Mouse (Mus musculus) heart, postnatal 25 days (tissue): ENCODE results near the gene Derl2. TPM values are rescaled to one million over a fixed set of nuclear protein-coding genes. Genes with fewer than 3 reads are reported as not detected.
A peak's percentile ranks its signal among the peaks of the same experiment; 100 is the strongest.

Experiments
- DNase-seq: peaks from one replicate; pipeline ENCODE4 v3.0.0; 2022; ENCODE audit warnings: low spot score
- intact Hi-C: fragments of 180-260 bp; cut with DNase I; formaldehyde crosslinking; loops from one replicate; pipeline ENCODE4 v1.15.1; 2025
- total RNA-seq, 2 experiments: library from RNA; stranded (reverse); gene quantifications; 2 replicates each; pipeline ENCODE4 v1.2.3; 2021

The Derl2 gene
- total RNA-seq, 2 experiments from 2014 or later = 34.8 to 35.6 TPM

DNA sequence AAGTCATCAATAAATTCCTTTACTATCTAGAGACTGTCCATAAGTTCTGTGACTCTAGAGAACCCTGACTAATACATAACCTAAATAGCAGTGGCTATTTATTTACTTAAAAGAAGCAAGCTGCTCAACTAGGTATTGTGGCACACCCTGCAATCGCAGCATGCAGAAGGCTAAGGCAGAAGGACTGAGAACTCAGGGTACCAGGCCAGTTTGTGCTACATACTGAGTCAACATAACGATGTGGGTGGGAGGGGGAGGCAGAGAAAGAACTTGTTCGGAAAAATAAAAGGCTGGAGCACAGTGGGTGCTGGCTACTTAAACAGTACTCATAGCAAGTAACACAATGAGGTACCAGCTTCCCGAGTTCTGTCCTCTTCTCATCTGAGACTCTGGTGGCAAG is 18.5 kb downstream of the Derl2 start:
- intact Hi-C loops = no loop called here
- DNase-seq = no peak

DNA sequence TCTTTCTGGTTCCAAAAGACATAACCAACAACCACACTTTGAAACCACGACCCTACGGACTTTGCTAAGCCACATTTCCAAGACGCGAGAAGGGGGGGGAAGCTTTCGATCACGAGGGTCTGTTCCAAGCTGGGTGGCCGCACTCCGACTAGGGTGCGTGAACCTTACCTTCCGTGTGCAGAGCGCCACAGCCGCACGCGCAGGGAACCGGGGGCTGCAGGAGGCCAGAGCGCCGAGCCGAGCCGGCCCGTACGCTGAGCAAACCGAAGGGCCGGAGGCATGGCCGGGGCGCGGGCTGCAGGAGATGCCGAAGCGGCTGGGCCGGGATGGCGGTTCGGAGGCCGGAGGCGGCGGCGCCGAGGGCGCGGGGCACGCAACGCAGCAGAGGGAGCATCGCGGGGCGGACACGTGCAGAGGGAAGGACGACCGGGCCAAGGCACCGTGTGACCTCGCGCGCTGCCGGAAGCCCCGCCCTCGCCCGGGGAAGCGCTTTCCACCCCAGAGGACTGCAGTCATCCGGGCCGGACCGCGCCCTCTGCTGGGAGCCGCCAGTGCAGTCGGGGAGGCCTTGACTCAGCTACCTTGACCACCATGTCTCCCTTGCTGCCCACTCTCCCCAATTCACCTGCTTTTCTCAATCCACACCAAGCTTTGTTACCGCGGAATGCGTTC is 36.9 kb downstream of the Derl2 start, which contains the start of gene C1qbp:
Gene C1qbp (minus strand): TSS at position 470 of the 672 bp plus-strand sequence.
- DNase-seq = peak; percentile 82
- intact Hi-C loops = loop anchor here (1.0 to 5.0 kb wide), 2 partner anchors 21 to 70 kb away; no protein-coding TSS in a partner anchor

DNA sequence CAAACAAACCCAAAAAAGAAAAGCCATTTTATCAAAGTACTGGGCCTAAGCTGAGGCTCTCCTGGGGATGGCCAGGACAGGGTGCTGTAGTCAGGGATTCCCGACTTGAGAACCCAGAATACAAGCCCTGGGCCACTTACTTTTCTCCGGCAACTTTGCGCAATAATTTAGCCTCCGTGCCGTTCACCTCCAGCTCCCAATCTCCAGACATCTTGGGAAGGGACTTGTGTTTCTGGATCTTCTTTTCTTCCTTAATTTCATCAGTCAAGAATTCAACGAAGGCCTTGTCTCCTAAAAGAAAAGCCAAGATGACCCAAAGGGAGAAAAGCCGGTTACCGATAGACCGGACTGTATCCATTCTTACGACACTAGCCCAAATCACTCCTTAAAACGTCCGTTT is 37.6 kb downstream of the Derl2 start:
- no peak for DNase-seq
- intact Hi-C loops = loop anchor here (5.0 kb wide), 1 partner anchor 70 kb away; no protein-coding TSS in a partner anchor

DNA sequence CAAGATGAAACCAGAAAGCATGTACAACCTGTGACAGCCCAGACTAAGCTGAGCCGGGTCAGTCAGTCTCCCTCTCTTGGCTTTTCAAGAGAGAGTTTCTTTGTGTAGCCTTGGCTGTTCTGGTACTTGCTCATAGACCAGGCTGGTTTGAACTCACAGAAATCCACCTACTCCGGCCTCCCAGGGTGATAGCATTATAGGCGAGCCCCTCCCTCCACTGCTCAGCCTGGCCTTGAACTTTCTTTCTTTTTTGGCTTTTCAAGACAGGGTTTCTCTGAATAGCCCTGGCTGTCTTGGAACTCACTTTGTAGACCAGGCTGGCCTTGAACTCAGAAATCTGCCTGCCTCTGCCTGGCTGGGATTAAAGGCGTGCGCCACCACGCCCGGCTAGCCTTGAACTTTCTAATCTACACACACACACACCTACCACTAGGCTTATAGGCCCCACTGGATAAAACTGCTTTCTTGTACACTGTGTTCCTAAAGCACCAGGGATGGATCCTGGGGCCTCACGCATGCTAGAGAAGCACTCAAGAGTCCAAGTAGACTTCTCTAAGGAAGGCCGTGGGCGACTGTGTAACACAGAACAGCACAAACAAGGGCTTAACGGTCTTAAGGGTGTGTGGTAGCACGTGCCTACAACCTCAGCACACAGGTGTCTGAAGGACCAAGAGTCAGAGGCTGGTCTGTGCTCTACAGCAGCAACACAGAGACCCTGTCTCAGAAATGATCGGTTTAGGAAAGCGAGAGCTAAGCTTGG is 38.7 kb downstream of the Derl2 start:
- DNase-seq = no peak
- intact Hi-C loops = loop anchor here (5.0 kb wide), 1 partner anchor 71 kb away; no protein-coding TSS in a partner anchor

DNA sequence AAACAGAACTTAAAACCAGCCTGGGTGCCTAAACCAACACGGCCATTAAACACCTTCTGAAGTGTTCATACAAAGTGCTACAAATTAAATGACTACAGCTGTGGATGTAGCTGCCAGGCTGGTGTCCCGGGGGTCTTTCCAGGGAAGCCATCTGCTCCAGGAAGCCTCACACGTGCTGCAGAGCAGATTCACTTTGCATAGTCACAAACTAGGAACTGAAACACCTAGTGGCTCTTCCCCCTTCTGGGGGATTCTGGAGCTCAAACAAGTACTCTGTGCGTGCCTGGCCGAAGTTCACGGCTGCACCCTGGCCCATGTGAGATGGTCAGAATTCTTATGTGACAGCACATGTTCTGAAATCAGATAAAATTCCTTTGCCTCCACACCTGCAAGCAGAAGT is 39.4 kb downstream of the Derl2 start:
- no peak for DNase-seq

DNA sequence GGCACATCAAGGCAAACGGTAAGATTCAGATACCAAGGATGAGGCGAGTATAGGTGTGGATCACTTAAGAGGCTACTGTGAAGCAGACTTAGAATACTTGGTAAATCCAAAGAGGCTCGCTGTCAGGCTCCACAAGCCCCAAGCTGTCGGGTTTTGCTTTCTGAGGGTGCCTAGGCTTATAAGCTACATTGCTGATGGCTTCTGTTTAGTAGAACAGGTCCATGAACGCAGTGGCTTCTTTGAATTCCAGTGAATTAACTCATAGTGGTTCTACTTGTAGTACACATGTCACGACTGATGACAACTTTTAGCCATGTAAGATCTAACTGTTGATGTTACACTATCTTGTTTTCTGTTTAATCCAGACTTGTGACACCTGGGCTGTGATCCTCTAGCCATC is 42.3 kb downstream of the Derl2 start:
- no peak for DNase-seq
- intact Hi-C loops = no loop called here

More for the DNA sequence above, 39.4 kb downstream of the Derl2 start:
- intact Hi-C loops = loop anchor here (5.0 kb wide), 1 partner anchor 72 kb away; no protein-coding TSS in a partner anchor

DNA sequence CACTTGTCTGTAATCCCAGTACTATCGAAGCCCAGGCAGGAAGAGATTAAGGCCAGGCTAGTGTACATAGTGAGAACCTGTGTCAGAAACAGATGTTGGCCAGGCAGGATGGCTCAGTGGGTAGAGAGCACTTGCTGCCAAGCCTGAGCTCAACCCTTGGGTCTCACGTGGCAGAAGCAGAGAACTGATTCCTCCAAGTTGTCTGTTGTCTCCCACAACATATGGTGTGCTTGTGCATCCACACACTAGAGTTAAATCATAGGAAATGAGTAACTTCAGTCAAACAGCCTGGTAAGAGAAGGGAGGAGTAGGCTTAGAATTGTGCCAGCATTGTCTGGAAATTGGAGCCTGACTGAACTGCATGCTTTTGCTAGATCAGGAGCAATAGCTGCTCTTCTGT is 44.4 kb downstream of the Derl2 start:
- intact Hi-C loops = no loop called here
- no peak for DNase-seq

DNA sequence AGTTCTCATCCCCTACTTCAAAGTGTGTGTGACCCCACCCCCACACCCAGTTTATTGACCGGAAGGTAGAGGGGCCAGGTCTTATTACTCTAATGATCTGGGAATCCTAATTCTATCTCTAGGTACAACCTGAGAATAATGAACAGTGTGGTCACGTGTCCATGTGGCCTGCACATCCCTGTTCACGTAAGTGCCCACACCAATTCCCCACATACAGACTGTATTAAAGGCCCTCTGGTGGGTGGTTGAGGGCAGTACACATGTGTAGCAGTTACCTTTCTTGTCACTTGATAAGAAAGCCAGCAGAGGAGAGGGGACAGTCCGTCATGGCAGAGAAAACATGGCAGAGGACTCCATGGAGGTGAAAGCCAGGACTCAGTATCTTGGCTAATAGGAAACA is 45.7 kb downstream of the Derl2 start:
- intact Hi-C loops = loop anchor here (5.0 kb wide), 1 partner anchor 43 kb away; the partner anchor contains the start of genes Derl2 and Mis12

DNA sequence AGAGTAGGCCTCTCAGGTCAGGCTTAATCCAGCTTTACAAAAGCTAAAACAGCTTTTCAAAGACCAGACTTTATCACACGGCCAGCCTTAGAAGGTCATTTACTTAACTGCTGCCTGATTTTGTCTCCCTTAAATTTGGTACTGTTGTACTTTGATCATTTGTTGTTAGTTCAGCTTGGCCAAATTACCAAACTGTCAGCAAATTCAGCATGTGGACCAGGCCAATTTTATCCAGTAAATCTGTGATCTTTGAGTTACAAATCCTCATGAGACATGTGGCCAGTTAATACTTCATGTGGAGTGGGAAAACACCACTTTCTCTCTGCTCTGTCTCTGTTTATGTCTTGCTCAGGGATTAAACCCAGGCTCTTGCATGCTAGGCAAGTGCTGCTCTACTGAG is 47.1 kb downstream of the Derl2 start:
- intact Hi-C loops = loop anchor here (5.0 kb wide), 1 partner anchor 45 kb away; the partner anchor contains the start of genes Derl2 and Mis12
- DNase-seq = no peak

More for the DNA sequence above, 45.7 kb downstream of the Derl2 start:
- no peak for DNase-seq

DNA sequence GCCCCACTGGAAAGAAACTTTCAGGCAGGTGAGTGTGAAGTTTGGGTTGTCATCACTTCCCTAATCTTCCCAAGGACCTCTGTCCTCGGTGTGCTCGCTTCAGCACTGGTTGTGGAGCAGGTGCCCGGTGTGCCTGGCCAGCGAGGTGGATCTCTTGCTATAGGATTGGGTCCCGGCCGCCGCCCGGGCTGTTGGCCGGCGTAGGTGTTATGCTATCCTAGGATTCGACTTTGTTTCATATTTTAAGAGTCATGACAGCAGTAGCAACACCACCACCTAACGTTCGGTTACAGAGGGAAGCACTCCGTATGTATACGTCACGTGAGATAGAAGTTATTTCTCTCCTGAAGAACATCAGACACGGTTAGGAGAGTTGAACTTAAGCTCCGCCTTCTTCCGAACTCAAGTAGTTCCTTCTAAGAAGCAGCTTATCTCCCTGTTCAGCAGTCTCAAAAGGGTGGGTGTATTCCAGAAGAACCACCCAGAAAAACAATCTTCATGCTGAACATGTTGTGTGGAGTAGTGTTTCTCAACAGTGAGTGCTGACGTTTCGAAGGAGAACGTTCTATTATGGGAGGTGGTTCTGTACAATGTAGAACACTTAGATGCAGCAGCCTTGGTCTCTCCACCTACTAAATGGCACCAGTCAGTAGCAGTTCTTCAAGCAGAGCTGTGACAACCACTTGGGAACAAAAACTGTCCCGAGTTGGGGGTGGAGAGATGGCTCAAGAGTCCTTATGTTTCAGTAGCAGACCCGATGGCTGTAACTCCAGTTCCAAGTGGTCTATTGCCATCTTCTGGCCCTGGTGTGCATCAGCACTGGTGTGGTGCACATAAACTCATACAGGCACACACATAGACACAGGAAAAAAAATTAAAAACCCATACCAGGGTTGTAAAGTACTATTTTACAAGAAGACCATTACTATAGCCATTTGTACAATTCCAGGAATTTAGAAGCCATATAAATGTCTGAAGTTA is 48.8 kb downstream of the Derl2 start:
- no peak for DNase-seq
- intact Hi-C loops = loop anchor here (5.0 kb wide), 1 partner anchor 46 kb away; the partner anchor contains the start of genes Derl2 and Mis12

DNA sequence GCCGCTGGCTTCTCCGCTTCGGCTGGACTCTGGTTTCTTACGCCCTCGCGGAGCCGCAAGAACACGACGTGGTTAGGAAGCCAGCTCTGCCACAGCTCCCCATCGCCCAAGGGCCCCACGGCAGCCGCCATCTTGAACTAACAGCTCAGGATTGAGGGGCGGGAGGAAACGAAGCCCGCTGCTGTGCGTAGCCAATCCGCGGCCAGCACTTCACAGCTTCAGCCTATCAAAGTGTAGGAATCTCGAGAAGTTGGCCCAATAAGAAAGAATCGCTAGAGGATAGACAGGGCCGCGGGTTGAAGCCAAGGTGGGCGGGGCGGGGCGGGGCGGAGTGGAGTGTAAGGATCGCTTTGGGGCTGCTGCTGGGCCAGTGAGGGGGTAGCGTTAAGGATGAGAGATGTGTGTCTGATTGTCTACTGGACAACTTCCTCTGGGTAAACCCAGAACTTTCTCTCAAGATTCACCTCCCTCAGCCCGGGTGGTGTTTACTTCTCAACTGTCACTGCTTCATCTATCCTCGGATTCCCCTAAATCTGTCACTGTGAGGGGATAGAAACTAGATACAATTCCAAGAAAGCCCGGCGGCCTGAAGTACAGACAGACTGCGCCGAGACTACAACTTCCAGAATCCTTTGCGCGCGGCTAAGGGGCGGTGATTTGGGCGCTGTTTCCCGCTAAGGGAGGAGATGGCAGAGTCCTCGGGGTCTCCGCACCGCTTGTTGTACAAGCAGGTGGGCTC is 49.7 kb downstream of the Derl2 start, which contains the start of the genes Nup88 and Rpain:
Gene Nup88 (minus strand): TSS at position 153 of the 739 bp plus-strand sequence.
Gene Rpain (plus strand): TSS at position 393 of the 739 bp plus-strand sequence.
- DNase-seq = peak; percentile 92
- intact Hi-C loops = loop anchor here (5.0 kb wide), 1 partner anchor 47 kb away; the partner anchor contains the start of genes Derl2 and Mis12

DNA sequence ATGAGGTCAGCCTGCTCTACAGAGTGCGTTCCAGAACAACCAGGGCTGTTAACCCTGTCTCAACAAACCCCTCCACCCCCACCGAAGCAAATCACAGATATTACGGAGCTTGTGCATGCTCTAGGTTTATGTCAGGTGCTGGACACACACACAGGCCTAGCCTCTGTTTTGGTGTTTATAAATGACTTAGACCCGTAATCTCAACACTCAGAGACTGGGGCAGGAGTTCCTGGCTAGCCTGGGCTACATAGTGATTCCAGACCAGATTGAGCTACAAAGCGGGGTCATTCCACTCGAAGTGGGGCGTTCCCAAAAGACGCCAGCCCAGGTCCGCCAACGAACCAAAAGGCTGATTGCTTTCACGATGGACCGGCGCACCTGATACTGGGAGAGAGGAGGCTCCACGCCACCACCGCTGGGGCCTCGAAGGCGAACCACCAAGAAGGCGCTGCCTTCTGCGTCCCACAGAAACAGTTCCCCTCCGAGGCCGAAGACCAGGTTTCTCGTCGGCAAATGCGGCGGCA is 50.3 kb downstream of the Derl2 start:
- intact Hi-C loops = no loop called here
- DNase-seq = no peak

DNA sequence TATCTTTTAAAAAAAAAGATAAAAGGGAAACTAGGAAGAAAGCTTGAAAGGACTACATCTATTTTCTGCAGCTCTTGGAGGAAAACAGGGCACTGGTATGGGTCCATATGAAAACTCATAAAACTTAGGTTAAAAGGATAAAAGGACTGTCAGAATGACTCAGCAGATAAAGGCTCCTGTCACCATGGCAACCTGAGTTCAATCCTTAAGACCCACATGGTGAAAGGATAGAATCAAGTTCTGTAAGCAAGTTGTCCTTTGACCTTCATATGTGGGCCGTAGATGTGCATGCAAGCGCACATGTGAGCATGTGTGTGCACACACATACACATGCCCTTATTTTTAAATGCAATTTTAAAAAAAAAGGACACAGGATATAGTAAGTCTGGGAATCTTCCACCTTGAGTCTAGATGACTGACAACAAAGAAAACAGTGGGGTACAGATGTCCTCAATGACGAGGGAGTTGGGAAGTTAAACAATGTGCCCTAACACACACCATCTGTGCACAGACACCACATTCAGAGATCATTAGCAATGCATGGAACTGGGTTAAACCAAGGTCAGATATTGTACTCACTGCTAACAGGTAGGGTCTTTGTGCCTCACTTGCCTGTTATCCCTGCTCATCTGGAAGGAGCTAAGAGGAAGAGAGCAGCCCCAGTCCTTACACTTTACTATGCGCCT is 55.3 kb downstream of the Derl2 start:
- DNase-seq = no peak
- intact Hi-C loops = no loop called here

DNA sequence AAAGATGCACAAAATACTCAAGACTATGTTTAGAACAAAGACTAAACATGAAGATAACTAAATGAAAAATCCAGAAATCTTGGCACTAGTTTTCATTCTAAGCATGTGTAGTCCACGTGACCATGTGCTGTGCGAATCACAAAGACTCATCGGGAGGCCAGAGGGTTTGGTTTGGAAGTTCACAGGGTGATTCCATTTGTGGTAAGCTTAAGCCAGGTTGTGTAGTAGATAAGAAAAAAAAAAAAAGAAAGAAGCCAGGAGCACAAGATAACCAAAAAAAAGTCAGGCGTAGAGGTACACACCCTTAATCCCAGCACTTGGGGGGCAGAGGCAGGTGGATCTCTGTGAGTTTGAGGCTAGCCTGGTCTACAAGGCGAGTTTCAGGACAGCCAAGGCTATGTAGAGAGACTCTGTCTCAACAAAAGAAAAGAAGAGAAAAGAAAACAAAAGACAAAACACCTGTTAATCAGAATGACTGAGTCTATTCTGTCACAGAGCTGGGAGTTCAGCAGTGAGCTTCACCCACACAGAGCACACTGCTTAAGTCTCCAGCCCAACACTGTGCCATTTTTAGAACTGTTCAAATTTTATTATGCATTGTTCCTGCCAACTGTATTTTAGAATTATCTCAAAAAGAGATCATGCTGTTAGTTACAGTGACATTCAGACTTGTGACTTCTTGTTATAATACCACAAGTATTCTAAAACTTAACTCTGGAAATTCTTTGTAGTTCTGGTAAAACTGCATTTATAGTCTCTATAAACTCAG is 58.7 kb downstream of the Derl2 start:
- intact Hi-C loops = no loop called here
- DNase-seq = no peak
